Mouse (Mus musculus): ENCODE measurements at regions not wholly inside any gene's neighbourhood (a gene's known extent, or its start where the extent isn't known, plus 50 kb on each side); places are given as distances from the start of the nearest gene placed in this dataset.
"Not testable (repeated sequence)": the region's sequence is repeated elsewhere in the genome, so short reads cannot be mapped to it uniquely, and the experiment has no call there.

DNA sequence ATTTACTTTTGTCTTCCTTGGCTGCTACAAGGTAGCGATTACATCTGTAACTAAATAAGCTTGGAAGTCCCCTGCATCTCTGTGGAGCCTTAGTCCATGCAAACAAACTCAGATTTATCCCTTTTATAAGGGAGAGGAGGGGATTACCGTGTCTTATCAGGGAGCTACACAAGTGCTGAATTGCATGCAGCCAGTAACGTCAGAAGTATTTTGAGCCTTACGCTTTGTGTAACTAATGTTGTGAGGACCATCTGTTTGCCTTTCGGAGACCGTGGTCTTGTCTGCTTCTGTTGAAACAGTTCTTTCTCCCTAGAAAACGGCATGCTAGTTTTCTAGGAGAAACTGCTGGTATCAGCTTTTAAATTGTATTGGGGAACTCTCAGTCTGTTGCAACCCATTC lies 58.0 kb upstream of the Dmrta1 start:
- DNase-seq (ENCODE audit: extremely low spot score in 1 of 2, low spot score in 1 of 2): no peak

GRCm38 (mm10) chr4:89604721-89605120 lies 74.5 kb upstream of the Dmrta1 start:
- no peak for DNase-seq (ENCODE audit: extremely low spot score in 1 of 2, low spot score in 1 of 2)

DNA sequence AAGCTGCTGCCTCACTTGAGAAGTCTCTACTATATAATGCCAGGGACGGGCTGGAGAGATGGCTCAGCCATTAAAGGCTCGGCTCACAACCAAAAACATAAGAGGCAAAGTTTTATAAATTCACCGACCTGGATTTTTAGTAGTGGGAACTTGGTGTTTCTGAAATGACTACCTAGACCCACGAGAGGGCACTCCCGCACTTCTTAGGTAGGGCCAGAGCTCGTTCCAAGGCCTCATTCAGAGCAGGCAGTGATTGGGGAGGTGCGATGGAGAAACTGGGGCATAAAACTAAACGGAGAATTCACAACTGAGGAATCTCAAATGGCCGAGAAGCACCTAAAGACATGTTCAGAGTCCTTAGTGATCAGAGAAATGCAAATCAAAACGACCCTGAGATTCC lies 103.7 kb upstream of the Dmrta1 start:
- DNase-seq (ENCODE audit: extremely low spot score in 1 of 2, low spot score in 1 of 2): peak; percentile 19 to 56

DNA sequence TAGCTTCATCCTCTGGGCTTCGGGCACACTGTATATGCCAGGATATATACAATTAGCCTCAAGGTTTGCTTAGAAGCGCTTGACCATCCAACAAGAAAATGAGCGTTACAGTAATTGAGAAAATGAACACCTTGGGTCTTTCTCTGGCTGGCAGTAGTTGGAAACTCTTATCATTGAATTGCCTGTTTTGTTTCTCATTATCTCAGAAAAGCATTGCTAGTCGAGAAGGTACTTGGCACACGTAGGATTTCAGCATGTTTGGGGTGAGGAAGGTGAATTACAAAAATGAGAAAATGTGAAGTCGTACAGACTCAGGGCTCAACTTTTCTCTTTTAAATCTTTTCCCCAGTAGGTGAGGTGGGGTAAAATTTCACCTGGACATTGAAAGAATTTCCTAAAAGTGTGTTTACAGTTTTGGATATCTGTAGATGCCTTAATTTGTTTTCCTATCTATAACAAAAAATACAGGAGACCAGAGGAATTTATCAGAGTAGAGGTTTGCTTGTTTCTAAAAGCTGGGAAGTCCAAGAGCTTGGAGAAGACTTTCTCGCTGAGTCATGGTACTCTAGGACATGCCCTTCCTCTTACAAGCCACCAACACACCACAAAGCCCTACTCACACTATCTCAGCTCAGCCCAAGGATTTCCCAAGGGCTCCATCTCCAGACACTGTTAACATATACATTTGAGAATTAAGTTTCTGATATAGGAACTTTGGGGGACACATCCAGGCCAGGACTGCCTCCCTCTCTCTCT lies 124.3 kb upstream of the Dmrta1 start:
- DNase-seq (ENCODE audit: extremely low spot score in 1 of 2, low spot score in 1 of 2): no peak

GRCm38 (mm10) chr4:89552556-89552955 lies 126.7 kb upstream of the Dmrta1 start:
- no peak for DNase-seq (ENCODE audit: extremely low spot score in 1 of 2, low spot score in 1 of 2)

DNA sequence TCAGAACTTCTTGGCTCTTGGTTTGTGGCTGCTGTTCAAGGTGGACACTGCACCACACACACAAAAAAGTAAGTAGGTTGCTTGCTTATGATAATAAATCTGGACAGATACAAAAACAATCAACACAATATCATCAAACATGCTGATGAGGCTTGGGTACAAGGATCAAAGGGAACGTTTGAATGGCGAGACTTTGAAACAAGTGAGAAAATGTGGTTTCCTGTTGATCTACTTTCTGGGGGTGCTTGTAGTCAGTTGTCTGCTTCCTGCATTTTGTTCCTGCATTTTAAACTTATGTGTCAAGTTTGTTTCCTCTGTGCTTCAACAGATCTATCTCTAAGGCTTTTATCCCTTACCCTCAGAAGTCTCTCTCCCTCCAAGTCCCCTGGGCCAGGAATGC lies 128.7 kb upstream of the Dmrta1 start:
- no peak for DNase-seq (ENCODE audit: extremely low spot score in 1 of 2, low spot score in 1 of 2)

- peak; percentile 21 to 68 for DNase-seq (ENCODE audit: extremely low spot score in 1 of 2, low spot score in 1 of 2)
These were observed 146.8 kb upstream of the Dmrta1 start for GRCm38 (mm10) chr4:89532462-89532861.

GRCm38 (mm10) chr4:89530050-89530911 lies 149.0 kb upstream of the Dmrta1 start:
- no peak for DNase-seq (ENCODE audit: extremely low spot score in 1 of 2, low spot score in 1 of 2)

GRCm38 (mm10) chr4:89527966-89528365 lies 151.3 kb upstream of the Dmrta1 start:
- DNase-seq (ENCODE audit: extremely low spot score in 1 of 2, low spot score in 1 of 2): no peak

DNA sequence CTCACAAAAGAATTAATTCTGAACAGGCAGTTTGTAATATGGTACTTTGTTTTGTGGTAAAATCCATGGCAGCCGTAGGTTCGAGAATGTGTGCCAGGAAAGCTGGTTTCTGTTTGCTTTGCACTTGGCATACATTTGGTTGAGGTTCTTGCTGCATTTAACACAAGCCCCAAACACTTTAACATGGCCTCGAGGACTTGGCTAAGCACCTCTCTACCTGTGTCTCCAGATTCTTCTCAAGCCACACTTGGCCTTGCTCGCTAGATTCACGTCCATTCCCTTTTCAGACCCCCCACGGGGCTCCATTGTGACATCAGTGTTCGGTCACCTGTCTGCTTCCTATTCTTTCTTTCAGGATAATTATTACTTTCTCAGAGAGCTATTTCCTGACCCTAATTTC lies 151.9 kb upstream of the Dmrta1 start:
- DNase-seq (ENCODE audit: extremely low spot score in 1 of 2, low spot score in 1 of 2): no peak

GRCm38 (mm10) chr4:89525525-89525924 lies 153.7 kb upstream of the Dmrta1 start:
- not testable (repeated sequence) for DNase-seq (ENCODE audit: extremely low spot score in 1 of 2, low spot score in 1 of 2)

GRCm38 (mm10) chr4:89524260-89525200 lies 154.7 kb upstream of the Dmrta1 start:
- DNase-seq (ENCODE audit: extremely low spot score in 1 of 2, low spot score in 1 of 2): peak; percentile 22 to 48

- DNase-seq (ENCODE audit: extremely low spot score in 1 of 2, low spot score in 1 of 2): no peak
These were observed 155.6 kb upstream of the Dmrta1 start for GRCm38 (mm10) chr4:89523423-89524259.

DNA sequence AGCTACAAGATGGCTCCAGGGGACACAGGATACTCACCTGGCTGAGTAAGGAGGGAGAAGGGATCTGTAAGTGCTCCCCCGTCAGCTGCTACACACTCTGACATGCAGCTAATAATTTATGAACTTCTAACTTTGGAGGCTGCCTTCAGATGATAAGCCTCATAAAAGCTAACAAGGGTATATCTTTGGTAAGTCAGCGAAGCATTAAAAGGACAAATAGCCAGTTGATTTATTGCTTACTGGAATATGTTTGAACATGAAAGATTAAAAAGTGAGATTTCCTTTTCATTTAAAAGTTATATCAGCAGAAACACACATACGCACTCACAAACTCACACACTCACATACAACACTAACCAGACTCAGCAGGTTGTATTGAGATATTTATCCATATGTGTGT lies 161.2 kb upstream of the Dmrta1 start:
- DNase-seq (ENCODE audit: extremely low spot score in 1 of 2, low spot score in 1 of 2): no peak

- DNase-seq (ENCODE audit: extremely low spot score in 1 of 2, low spot score in 1 of 2): no peak
These were observed 163.3 kb upstream of the Dmrta1 start for GRCm38 (mm10) chr4:89515823-89516411.

DNA sequence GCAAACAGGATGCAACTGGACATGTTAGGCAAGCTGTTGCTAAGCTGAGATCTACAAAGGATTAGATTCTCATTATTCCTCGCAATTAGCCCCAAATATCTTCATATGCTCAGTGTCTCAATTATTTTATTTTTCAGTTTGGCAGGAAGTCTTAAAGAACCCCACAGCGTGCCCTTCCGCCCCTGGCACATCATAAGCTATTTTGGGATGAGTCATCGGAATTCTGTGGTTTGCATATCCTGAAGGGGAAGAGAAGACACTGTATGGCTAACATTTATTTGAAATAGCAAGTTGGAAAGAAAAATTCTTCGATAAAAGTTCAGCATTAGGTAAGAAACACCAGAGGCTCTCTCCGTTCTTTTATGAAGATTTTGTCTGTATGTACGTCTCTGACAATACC lies 164.3 kb upstream of the Dmrta1 start:
- no peak for DNase-seq (ENCODE audit: extremely low spot score in 1 of 2, low spot score in 1 of 2)

- DNase-seq (ENCODE audit: extremely low spot score in 1 of 2, low spot score in 1 of 2): no peak
These were observed 168.6 kb upstream of the Dmrta1 start for GRCm38 (mm10) chr4:89510593-89510992.

GRCm38 (mm10) chr4:89509655-89510391 lies 169.4 kb upstream of the Dmrta1 start:
- no peak for DNase-seq (ENCODE audit: extremely low spot score in 1 of 2, low spot score in 1 of 2)

All from layer of hippocampus, postnatal 25 days (tissue).